Mouse (Mus musculus) heart, embryonic 13.5 days (tissue): Measurements from ENCODE around the gene Coro7. TPM values are rescaled to one million over a fixed set of nuclear protein-coding genes. Genes with fewer than 3 reads are reported as not detected.

ENCODE experiments used
- ATAC-seq: fragments of 200-750 bp; cut with Nextera tagmentation; 2 replicates; pipeline ENCODE4 v1.8.0; 2017; ENCODE audit warnings: moderate TSS enrichment; ENCODE audit not compliant: insufficient number of reproducible peaks, low FRiP score, low TSS enrichment; ENCODE audit errors: extremely low read depth
- H3K27ac ChIP-seq: fragments of 300-500 bp; sonication (generic); replicated peaks from 2 replicates; pipeline ENCODE4 v1.5.1; 2015; ENCODE audit warnings: moderate library complexity, mild to moderate bottlenecking, inconsistent platforms
- H3K27me3 ChIP-seq: fragments of 300-500 bp; sonication (generic); replicated peaks from 2 replicates; pipeline ENCODE4 v1.6.1; 2015; ENCODE audit warnings: mild to moderate bottlenecking, inconsistent platforms
- H3K36me3 ChIP-seq: fragments of 300-500 bp; sonication (generic); 2 replicates; pipeline ENCODE4 v1.6.1; 2015; ENCODE audit warnings: mild to moderate bottlenecking, inconsistent platforms
- H3K4me1 ChIP-seq: fragments of 300-500 bp; sonication (generic); 2 replicates; pipeline ENCODE4 v1.6.1; 2015; ENCODE audit warnings: inconsistent platforms
- H3K4me2 ChIP-seq: fragments of 300-500 bp; sonication (generic); 2 replicates; pipeline ENCODE4 v1.6.1; 2015; ENCODE audit warnings: inconsistent platforms, mild to moderate bottlenecking, moderate library complexity
- H3K4me3 ChIP-seq: fragments of 300-500 bp; sonication (generic); 2 replicates; pipeline ENCODE4 v1.5.1; 2015; ENCODE audit warnings: moderate library complexity, mild to moderate bottlenecking, inconsistent platforms
- H3K9ac ChIP-seq: fragments of 300-500 bp; sonication (generic); 2 replicates; pipeline ENCODE4 v1.6.1; 2015; ENCODE audit warnings: inconsistent platforms, mild to moderate bottlenecking, moderate library complexity
- H3K9me3 ChIP-seq: fragments of 300-500 bp; sonication (generic); 2 replicates; pipeline ENCODE4 v1.6.1; 2016; ENCODE audit warnings: inconsistent platforms
- WGBS: fragments of 180-500 bp; shearing (Covaris S2); methylation state at CpG from one replicate; pipeline ENCODE4 v1.1.7; 2015; ENCODE audit warnings: mixed read lengths; 5-methylcytosine and 5-hydroxymethylcytosine counted together
- polyA plus RNA-seq: library from polyadenylated mRNA; unstranded; fragments of >200 nt; fragmentation: Nextera tagmentation; extraction: Ambion mirVana; gene quantifications from 2 replicates; pipeline ENCODE4 v1.2.1, GENCODE M21; 2015

The Coro7 gene
- polyA plus RNA-seq, 1 experiment from 2014 or later, result 15.2 TPM

DNA sequence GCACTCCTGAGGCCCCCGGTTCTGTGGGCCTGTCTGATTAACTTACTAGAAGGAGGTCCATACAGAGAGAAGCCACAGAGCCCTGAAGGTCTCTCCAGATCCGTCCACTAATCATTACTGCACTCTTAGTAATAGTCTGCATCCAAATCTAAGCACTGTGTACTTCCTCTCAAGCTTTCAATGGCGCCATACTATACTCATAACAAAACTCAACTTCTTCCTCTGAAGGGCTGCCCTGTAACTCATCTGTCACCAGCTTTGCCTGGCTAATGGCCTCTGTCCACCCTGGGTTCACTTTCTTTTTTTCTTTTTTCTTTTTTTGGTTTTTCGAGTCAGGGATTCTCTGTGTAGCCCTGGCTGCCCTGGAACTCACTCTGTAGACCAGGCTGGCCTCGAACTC lies 1.5 kb downstream of the Coro7 start:
- peak overlapping the region; percentile 73; the same call in 1 of the 2 replicates for H3K4me3 ChIP-seq
- ATAC-seq, result no peak
- H3K36me3 ChIP-seq, result peaks cover 30% of the 10 kb centered on the region
- peak overlapping the region; percentile 37; the same call in 1 of the 2 replicates for H3K9ac ChIP-seq
- 61% methylated on average over 5 of the region's 5 CpGs for WGBS
- H3K27me3 ChIP-seq, result no peaks in the 10 kb centered on the region
- H3K27ac ChIP-seq, result no peak overlapping the region
- H3K4me2 ChIP-seq, result peak overlapping the region; percentile 93
- H3K4me1 ChIP-seq, result peaks cover 19% of the 10 kb centered on the region
- no peaks in the 10 kb centered on the region for H3K9me3 ChIP-seq

DNA sequence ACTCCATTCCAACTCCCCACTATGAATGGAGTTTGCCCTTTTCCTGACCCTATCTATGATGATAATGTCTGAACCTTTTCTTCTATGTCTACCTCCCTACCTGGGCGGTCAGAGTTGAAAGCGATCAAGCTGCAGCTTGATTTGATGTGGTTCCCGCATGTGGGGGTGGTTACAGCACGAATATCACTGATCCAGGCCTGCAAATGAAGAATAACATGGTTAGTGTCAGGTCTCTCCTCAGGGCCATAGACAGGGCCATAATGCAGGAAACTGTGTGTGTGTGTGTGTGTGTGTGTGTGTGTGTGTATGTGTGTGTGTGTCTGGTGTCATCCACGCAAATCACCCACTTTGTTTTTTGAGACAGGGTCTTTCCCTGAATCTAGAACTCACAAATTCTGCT lies 2.7 kb downstream of the Coro7 start:
- no peaks in the 10 kb centered on the region for H3K27me3 ChIP-seq
- WGBS, result 90% methylated on average over 5 of the region's 5 CpGs
- H3K4me3 ChIP-seq, result no peak overlapping the region
- no peaks in the 10 kb centered on the region for H3K9me3 ChIP-seq
- no peak for ATAC-seq
- H3K9ac ChIP-seq, result no peak overlapping the region
- peaks cover 17% of the 10 kb centered on the region for H3K4me1 ChIP-seq
- H3K27ac ChIP-seq, result no peak overlapping the region
- H3K4me2 ChIP-seq, result no peak overlapping the region
- peaks cover 40% of the 10 kb centered on the region for H3K36me3 ChIP-seq

GRCm38 (mm10) chr16:4674091-4674490 lies 5.5 kb downstream of the Coro7 start:
- no peak overlapping the region for H3K4me3 ChIP-seq
- H3K9me3 ChIP-seq, result no peaks in the 10 kb centered on the region
- H3K27ac ChIP-seq, result no peak overlapping the region
- ATAC-seq, result no peak
- 86% methylated on average over 4 of the region's 4 CpGs for WGBS
- H3K9ac ChIP-seq, result no peak overlapping the region
- H3K27me3 ChIP-seq, result no peaks in the 10 kb centered on the region
- no peak overlapping the region for H3K4me2 ChIP-seq
- peaks cover 60% of the 10 kb centered on the region for H3K36me3 ChIP-seq
- H3K4me1 ChIP-seq, result peaks cover 14% of the 10 kb centered on the region

- no peak overlapping the region for H3K27ac ChIP-seq
- no peak for ATAC-seq
- H3K9me3 ChIP-seq, result no peaks in the 10 kb centered on the region
- H3K4me3 ChIP-seq, result no peak overlapping the region
- peaks cover 84% of the 10 kb centered on the region for H3K36me3 ChIP-seq
- 67% methylated on average over 5 of the region's 5 CpGs for WGBS
- no peaks in the 10 kb centered on the region for H3K4me1 ChIP-seq
- no peak overlapping the region for H3K4me2 ChIP-seq
- H3K9ac ChIP-seq, result no peak overlapping the region
- H3K27me3 ChIP-seq, result no peaks in the 10 kb centered on the region
Observed at GRCm38 (mm10) chr16:4670317-4670716, 9.3 kb downstream of the Coro7 start.

DNA sequence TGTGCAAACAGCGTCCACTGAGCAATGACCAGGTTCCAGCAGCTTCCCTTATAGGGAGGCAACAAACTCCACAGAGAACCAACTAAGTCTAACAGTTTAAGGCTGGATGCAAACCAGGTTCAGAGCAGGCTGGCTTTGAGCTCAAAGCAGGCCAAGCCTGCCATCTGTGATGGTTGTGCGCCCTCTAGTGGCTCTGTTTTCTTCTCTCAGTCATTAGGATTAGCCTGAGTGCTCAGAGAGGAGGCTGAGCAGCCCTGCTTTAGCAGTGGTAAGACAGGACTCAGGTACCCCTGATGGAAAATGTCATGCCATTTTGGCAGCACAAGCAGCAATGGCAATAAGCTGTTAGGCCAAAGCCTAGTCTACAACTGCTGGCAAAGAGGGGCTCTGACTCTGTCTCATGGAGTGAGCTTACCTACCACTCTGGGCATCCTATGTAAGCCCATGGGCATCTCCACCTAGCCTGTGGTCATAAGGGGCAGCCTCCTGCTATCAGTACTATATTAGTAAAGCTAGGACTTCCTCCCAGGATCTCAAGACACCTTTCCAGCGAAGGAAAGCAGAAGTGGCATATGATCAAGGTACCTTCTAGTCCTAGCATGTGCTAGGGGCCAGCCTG lies 12.3 kb downstream of the Coro7 start:
- H3K9ac ChIP-seq, result no peak overlapping the region

GRCm38 (mm10) chr16:4665726-4666125 lies 13.9 kb downstream of the Coro7 start:
- Histone ChIP-seq H3K36me3 (peaks cover 84% of the 10 kb centered on the region), H3K4me2 (no peak overlapping the region), H3K27ac (no peak overlapping the region), H3K9ac (no peak overlapping the region), H3K4me3 (no peak overlapping the region), H3K4me1 (peaks cover 3% of the 10 kb centered on the region), H3K27me3 (no peaks in the 10 kb centered on the region), H3K9me3 (no peaks in the 10 kb centered on the region)
- WGBS, result 83% methylated on average over 2 of the region's 2 CpGs
- no peak for ATAC-seq

More for the DNA sequence above, 12.3 kb downstream of the Coro7 start:
- Histone ChIP-seq H3K36me3 (peaks cover 76% of the 10 kb centered on the region), H3K9me3 (no peaks in the 10 kb centered on the region), H3K4me1 (peaks cover 3% of the 10 kb centered on the region), H3K27ac (no peak overlapping the region), H3K4me3 (no peak overlapping the region), H3K27me3 (no peaks in the 10 kb centered on the region), H3K4me2 (no peak overlapping the region)
- 26% methylated on average over 3 of the region's 3 CpGs for WGBS
- no peak for ATAC-seq

GRCm38 (mm10) chr16:4663806-4664205 lies 15.8 kb downstream of the Coro7 start:
- ATAC-seq, result no peak
- WGBS, result 70% methylated on average over 2 of the region's 2 CpGs
- peaks cover 72% of the 10 kb centered on the region for H3K36me3 ChIP-seq

DNA sequence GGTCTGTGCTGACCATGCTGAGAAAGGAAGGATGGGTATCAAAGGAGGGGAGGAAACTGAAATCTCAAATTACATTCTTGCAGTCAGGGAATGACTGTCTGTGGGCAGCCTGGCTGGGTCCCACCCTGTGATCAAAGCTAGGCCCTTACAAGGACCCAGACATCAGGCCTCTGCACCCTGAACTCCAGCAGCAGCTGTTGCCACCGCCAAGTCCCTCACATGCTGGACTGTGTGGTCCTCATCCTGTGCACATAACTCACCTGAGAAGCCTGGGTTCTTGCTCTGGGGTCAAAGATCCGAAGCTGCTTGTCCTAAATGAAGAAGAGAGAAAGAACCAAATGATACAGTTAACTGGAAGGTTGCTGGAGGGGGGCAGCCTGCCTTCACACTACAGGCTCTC lies 18.0 kb downstream of the Coro7 start:
- peaks cover 33% of the 10 kb centered on the region for H3K4me1 ChIP-seq
- H3K9ac ChIP-seq, result no peak overlapping the region
- H3K27me3 ChIP-seq, result no peaks in the 10 kb centered on the region
- H3K27ac ChIP-seq, result no peak overlapping the region
- peaks cover 57% of the 10 kb centered on the region for H3K36me3 ChIP-seq
- H3K4me3 ChIP-seq, result no peak overlapping the region
- no peak for ATAC-seq
- no peak overlapping the region for H3K4me2 ChIP-seq
- no peaks in the 10 kb centered on the region for H3K9me3 ChIP-seq
- WGBS, result 61% methylated on average over 2 of the region's 2 CpGs

More at GRCm38 (mm10) chr16:4663806-4664205, 15.8 kb downstream of the Coro7 start:
- no peak overlapping the region for H3K9ac ChIP-seq
- H3K4me1 ChIP-seq, result peaks cover 15% of the 10 kb centered on the region
- H3K27ac ChIP-seq, result no peak overlapping the region
- H3K9me3 ChIP-seq, result no peaks in the 10 kb centered on the region
- H3K4me2 ChIP-seq, result no peak overlapping the region
- no peak overlapping the region for H3K4me3 ChIP-seq
- no peaks in the 10 kb centered on the region for H3K27me3 ChIP-seq

DNA sequence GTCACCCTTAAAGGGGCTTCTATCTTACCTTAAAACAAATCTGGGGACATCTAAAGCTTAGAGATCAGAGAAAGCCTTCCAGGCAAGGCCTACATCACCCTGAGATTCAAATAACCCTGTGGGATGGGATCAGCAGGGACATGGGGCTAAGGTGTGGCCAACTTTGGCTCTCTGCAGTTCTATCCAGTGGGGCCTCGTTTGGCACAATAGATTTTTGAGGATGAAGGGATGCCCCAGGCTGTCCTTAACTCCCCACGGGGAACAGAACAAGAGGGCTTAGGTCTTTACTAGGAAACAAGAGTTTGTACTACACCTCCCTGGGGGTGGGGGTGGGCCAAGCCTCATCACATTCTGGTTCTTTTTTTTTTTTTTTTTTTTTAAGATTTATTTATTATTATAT lies 20.3 kb downstream of the Coro7 start:
- Histone ChIP-seq H3K27me3 (no peaks in the 10 kb centered on the region), H3K4me1 (peaks cover 56% of the 10 kb centered on the region), H3K9me3 (no peaks in the 10 kb centered on the region), H3K9ac (peak overlapping the region; percentile 70), H3K27ac (peak overlapping the region; percentile 81), H3K4me2 (peak overlapping the region; percentile 39; the same call in 1 of the 2 replicates), H3K36me3 (peaks cover 46% of the 10 kb centered on the region), H3K4me3 (no peak overlapping the region)
- WGBS, result 29% methylated on average over 2 of the region's 2 CpGs
- no peak for ATAC-seq

DNA sequence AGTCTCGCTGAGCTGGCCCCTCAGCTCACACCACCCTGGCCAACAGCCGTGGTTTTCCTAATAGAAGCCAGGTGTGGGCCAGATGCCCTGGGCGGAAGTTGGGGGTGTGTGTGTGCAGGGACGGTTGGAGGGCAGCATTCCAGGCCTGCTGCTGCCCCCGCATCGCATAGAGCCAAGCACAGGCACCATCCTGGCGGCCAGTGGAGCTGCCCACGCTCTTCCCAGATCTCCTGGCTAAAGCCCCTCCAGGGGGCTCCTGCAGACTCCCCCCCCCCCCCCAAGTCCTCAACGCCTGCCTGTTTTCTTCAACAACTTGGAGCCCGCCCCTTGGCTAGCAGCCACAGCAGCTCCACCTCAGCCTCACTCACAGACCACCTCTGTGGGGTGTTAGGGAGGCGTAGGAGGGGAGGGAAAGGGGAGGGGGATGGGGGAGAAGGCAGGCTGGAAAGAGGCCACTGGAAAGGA lies 20.8 kb downstream of the Coro7 start:
- H3K9me3 ChIP-seq, result no peaks in the 10 kb centered on the region
- peak overlapping the region; percentile 70 for H3K9ac ChIP-seq
- no peak overlapping the region for H3K4me3 ChIP-seq
- H3K27ac ChIP-seq, result peak overlapping the region; percentile 81
- H3K36me3 ChIP-seq, result peaks cover 46% of the 10 kb centered on the region
- peak overlapping the region; percentile 39; the same call in 1 of the 2 replicates for H3K4me2 ChIP-seq
- peaks cover 61% of the 10 kb centered on the region for H3K4me1 ChIP-seq
- ATAC-seq, result peak; percentile 60; the same call in 1 of the 2 replicates
- no peaks in the 10 kb centered on the region for H3K27me3 ChIP-seq
- WGBS, result 17% methylated on average over 11 of the region's 11 CpGs

GRCm38 (mm10) chr16:4656571-4657081 lies 23.0 kb downstream of the Coro7 start:
- H3K4me2 ChIP-seq, result 0 out of 2 replicates have a peak overlapping the region, but pooled peaks have one; percentile 12
- no peak overlapping the region for H3K4me3 ChIP-seq
- peaks cover 78% of the 10 kb centered on the region for H3K4me1 ChIP-seq
- WGBS, result 40% methylated on average over 9 of the region's 9 CpGs
- no peaks in the 10 kb centered on the region for H3K9me3 ChIP-seq
- peaks cover 57% of the 10 kb centered on the region for H3K36me3 ChIP-seq
- H3K27ac ChIP-seq, result peak overlapping the region; percentile 88
- ATAC-seq, result no peak
- H3K27me3 ChIP-seq, result no peaks in the 10 kb centered on the region
- H3K9ac ChIP-seq, result peak overlapping the region; percentile 65
